Mouse (Mus musculus) liver, embryonic 16.5 days (tissue): ENCODE results near the gene Ets1. TPM values are rescaled to one million over a fixed set of nuclear protein-coding genes. Genes with fewer than 3 reads are reported as not detected.

Experiments
- ATAC-seq: fragments of 200-750 bp; cut with Nextera tagmentation; 2 replicates; pipeline ENCODE4 v1.8.0; 2017; ENCODE audit warnings: low read depth, mild to moderate bottlenecking, moderate number of reproducible peaks, moderate library complexity
- H3K27ac ChIP-seq: fragments of 300-500 bp; sonication (generic); 2 replicates; pipeline ENCODE4 v1.5.1; 2014; ENCODE audit warnings: mild to moderate bottlenecking, low read length
- H3K27me3 ChIP-seq: fragments of 300-500 bp; sonication (generic); 2 replicates; pipeline ENCODE4 v1.6.1; 2014; ENCODE audit warnings: low read depth, low read length, mixed read lengths; ENCODE audit not compliant: control insufficient read depth, insufficient read depth
- H3K36me3 ChIP-seq: fragments of 300-500 bp; sonication (generic); 2 replicates; pipeline ENCODE4 v1.6.1; 2014; ENCODE audit warnings: mild to moderate bottlenecking; ENCODE audit not compliant: control insufficient read depth, insufficient read depth
- H3K4me1 ChIP-seq: fragments of 300-500 bp; sonication (generic); 2 replicates; pipeline ENCODE4 v1.6.1; 2014; ENCODE audit warnings: low read depth, low read length, mixed read lengths; ENCODE audit not compliant: control insufficient read depth
- H3K4me2 ChIP-seq: fragments of 300-500 bp; sonication (generic); 2 replicates; pipeline ENCODE4 v1.6.1; 2014; ENCODE audit warnings: low read depth, low read length, mixed read lengths
- H3K4me3 ChIP-seq: fragments of 300-500 bp; sonication (generic); 2 replicates; pipeline ENCODE4 v1.5.1; 2014; ENCODE audit warnings: low read depth, mild to moderate bottlenecking, low read length
- H3K9ac ChIP-seq: fragments of 300-500 bp; sonication (generic); 2 replicates; pipeline ENCODE4 v1.6.1; 2014; ENCODE audit warnings: low read depth, low read length
- H3K9me3 ChIP-seq: fragments of 300-500 bp; sonication (generic); replicated peaks from 2 replicates; pipeline ENCODE4 v1.6.1; 2016; ENCODE audit warnings: low read length; ENCODE audit not compliant: control insufficient read depth
- WGBS: fragments of 180-500 bp; shearing (Covaris S2); extraction: QIAGEN DNeasy Blood & Tissue Kit; methylation state at CpG from one replicate; pipeline ENCODE4 v1.1.7; 2014; ENCODE audit not compliant: insufficient replicate concordance; 5-methylcytosine and 5-hydroxymethylcytosine counted together
- polyA plus RNA-seq: library from polyadenylated mRNA; unstranded; fragments of >200 nt; fragmentation: Nextera tagmentation; extraction: Ambion mirVana; gene quantifications from 2 replicates; pipeline ENCODE4 v1.2.1, GENCODE M21; 2015

Ets1 gene
- polyA plus RNA-seq, 1 experiment from 2014 or later, result 15.9 TPM

GRCm38 (mm10) chr9:32744288-32744687 is 108.3 kb downstream of the Ets1 start:
- H3K9me3 ChIP-seq, result no peaks in the 10 kb centered on the region
- ATAC-seq, result no peak
- no peak overlapping the region for H3K4me2 ChIP-seq
- no peaks in the 10 kb centered on the region for H3K4me1 ChIP-seq
- H3K27ac ChIP-seq, result no peak overlapping the region
- no peaks in the 10 kb centered on the region for H3K27me3 ChIP-seq
- WGBS, result 62% methylated on average over 9 of the region's 9 CpGs
- no peak overlapping the region for H3K4me3 ChIP-seq
- H3K9ac ChIP-seq, result no peak overlapping the region
- H3K36me3 ChIP-seq, result no peaks in the 10 kb centered on the region

GRCm38 (mm10) chr9:32745079-32745763 is 109.2 kb downstream of the Ets1 start:
- WGBS, result 62% methylated on average over 12 of the region's 12 CpGs
- Histone ChIP-seq H3K27ac (no peak overlapping the region), H3K4me3 (no peak overlapping the region)

GRCm38 (mm10) chr9:32745998-32746397 is 110.0 kb downstream of the Ets1 start:
- WGBS, result 50% methylated on average over 8 of the region's 8 CpGs
- no peaks in the 10 kb centered on the region for H3K4me1 ChIP-seq
- ATAC-seq, result no peak

More at GRCm38 (mm10) chr9:32745079-32745763, 109.2 kb downstream of the Ets1 start:
- no peak overlapping the region for H3K4me2 ChIP-seq
- no peaks in the 10 kb centered on the region for H3K9me3 ChIP-seq
- H3K9ac ChIP-seq, result no peak overlapping the region
- no peaks in the 10 kb centered on the region for H3K36me3 ChIP-seq
- no peak for ATAC-seq
- H3K27me3 ChIP-seq, result no peaks in the 10 kb centered on the region
- H3K4me1 ChIP-seq, result no peaks in the 10 kb centered on the region

GRCm38 (mm10) chr9:32746615-32747014 is 110.6 kb downstream of the Ets1 start:
- 69% methylated on average over 6 of the region's 6 CpGs for WGBS
- Histone ChIP-seq H3K9ac (no peak overlapping the region), H3K4me3 (no peak overlapping the region), H3K27me3 (no peaks in the 10 kb centered on the region), H3K36me3 (no peaks in the 10 kb centered on the region), H3K4me1 (no peaks in the 10 kb centered on the region), H3K27ac (no peak overlapping the region), H3K4me2 (no peak overlapping the region), H3K9me3 (no peaks in the 10 kb centered on the region)
- no peak for ATAC-seq

More at GRCm38 (mm10) chr9:32745998-32746397, 110.0 kb downstream of the Ets1 start:
- Histone ChIP-seq H3K9me3 (no peaks in the 10 kb centered on the region), H3K27ac (no peak overlapping the region), H3K9ac (no peak overlapping the region), H3K27me3 (no peaks in the 10 kb centered on the region), H3K4me2 (no peak overlapping the region), H3K36me3 (no peaks in the 10 kb centered on the region), H3K4me3 (no peak overlapping the region)

GRCm38 (mm10) chr9:32747624-32748023 is 111.6 kb downstream of the Ets1 start:
- Histone ChIP-seq H3K27ac (no peak overlapping the region), H3K4me3 (no peak overlapping the region), H3K9ac (no peak overlapping the region), H3K27me3 (no peaks in the 10 kb centered on the region), H3K9me3 (no peaks in the 10 kb centered on the region), H3K4me1 (no peaks in the 10 kb centered on the region), H3K36me3 (no peaks in the 10 kb centered on the region), H3K4me2 (no peak overlapping the region)
- no peak for ATAC-seq
- 69% methylated on average over 8 of the region's 8 CpGs for WGBS

- no peak overlapping the region for H3K9ac ChIP-seq
- H3K27ac ChIP-seq, result no peak overlapping the region
- H3K4me1 ChIP-seq, result no peaks in the 10 kb centered on the region
- no peaks in the 10 kb centered on the region for H3K27me3 ChIP-seq
- no peak for ATAC-seq
- no peaks in the 10 kb centered on the region for H3K9me3 ChIP-seq
- H3K4me2 ChIP-seq, result no peak overlapping the region
- no peaks in the 10 kb centered on the region for H3K36me3 ChIP-seq
- H3K4me3 ChIP-seq, result no peak overlapping the region
- WGBS, result 66% methylated on average over 5 of the region's 5 CpGs
Observed at GRCm38 (mm10) chr9:32748552-32748951, 112.5 kb downstream of the Ets1 start.

- H3K4me3 ChIP-seq, result no peak overlapping the region
- no peak for ATAC-seq
- H3K36me3 ChIP-seq, result no peaks in the 10 kb centered on the region
- no peaks in the 10 kb centered on the region for H3K27me3 ChIP-seq
- H3K27ac ChIP-seq, result no peak overlapping the region
- H3K4me2 ChIP-seq, result no peak overlapping the region
- no peaks in the 10 kb centered on the region for H3K4me1 ChIP-seq
- no peaks in the 10 kb centered on the region for H3K9me3 ChIP-seq
- 63% methylated on average over 13 of the region's 13 CpGs for WGBS
- H3K9ac ChIP-seq, result no peak overlapping the region
Observed at GRCm38 (mm10) chr9:32749721-32750480, 113.9 kb downstream of the Ets1 start.

GRCm38 (mm10) chr9:32752602-32753001 is 116.6 kb downstream of the Ets1 start:
- H3K9ac ChIP-seq, result no peak overlapping the region
- no peak overlapping the region for H3K4me3 ChIP-seq
- H3K9me3 ChIP-seq, result no peaks in the 10 kb centered on the region
- no peak overlapping the region for H3K4me2 ChIP-seq
- no peak overlapping the region for H3K27ac ChIP-seq
- H3K27me3 ChIP-seq, result no peaks in the 10 kb centered on the region
- 52% methylated on average over 5 of the region's 5 CpGs for WGBS
- peak; percentile 35; the same call in 1 of the 2 replicates for ATAC-seq
- H3K36me3 ChIP-seq, result no peaks in the 10 kb centered on the region
- no peaks in the 10 kb centered on the region for H3K4me1 ChIP-seq

- no peak overlapping the region for H3K27ac ChIP-seq
- H3K9ac ChIP-seq, result no peak overlapping the region
- ATAC-seq, result no peak
- H3K4me2 ChIP-seq, result no peak overlapping the region
- H3K9me3 ChIP-seq, result no peaks in the 10 kb centered on the region
- no peaks in the 10 kb centered on the region for H3K4me1 ChIP-seq
- no peaks in the 10 kb centered on the region for H3K36me3 ChIP-seq
- H3K27me3 ChIP-seq, result no peaks in the 10 kb centered on the region
- no peak overlapping the region for H3K4me3 ChIP-seq
- 78% methylated on average over 15 of the region's 15 CpGs for WGBS
Observed at GRCm38 (mm10) chr9:32754311-32754710, 118.3 kb downstream of the Ets1 start.
